Mouse (Mus musculus) stomach, embryonic 16.5 days (tissue): Measurements from ENCODE around the gene Itga2b. TPM values are rescaled to one million over a fixed set of nuclear protein-coding genes. Genes with fewer than 3 reads are reported as not detected.

Experiments
- ATAC-seq: fragments of 200-750 bp; cut with Nextera tagmentation; 2 replicates; pipeline ENCODE4 v1.8.0; 2017; ENCODE audit warnings: moderate number of reproducible peaks, moderate TSS enrichment; ENCODE audit not compliant: insufficient read depth, low FRiP score
- H3K27ac ChIP-seq: fragments of 300-500 bp; sonication (generic); 2 replicates; pipeline ENCODE4 v1.5.1; 2014; ENCODE audit warnings: low read length
- H3K27me3 ChIP-seq: fragments of 300-500 bp; sonication (generic); 2 replicates; pipeline ENCODE4 v1.6.1; 2014; ENCODE audit warnings: low read length, control low read depth, mixed read lengths; ENCODE audit not compliant: control insufficient read depth, insufficient read depth
- H3K36me3 ChIP-seq: fragments of 300-500 bp; sonication (generic); 2 replicates; pipeline ENCODE4 v1.6.1; 2014; ENCODE audit warnings: low read length; ENCODE audit not compliant: control insufficient read depth, insufficient read depth
- H3K4me1 ChIP-seq: fragments of 300-500 bp; sonication (generic); 2 replicates; pipeline ENCODE4 v1.6.1; 2014; ENCODE audit warnings: low read length, control low read depth, mixed read lengths; ENCODE audit not compliant: control insufficient read depth, insufficient read depth
- H3K4me2 ChIP-seq: fragments of 300-500 bp; sonication (generic); 2 replicates; pipeline ENCODE4 v1.6.1; 2014; ENCODE audit warnings: low read depth, low read length, mixed read lengths
- H3K4me3 ChIP-seq: fragments of 300-500 bp; sonication (generic); replicated peaks from 2 replicates; pipeline ENCODE4 v1.5.1; 2014; ENCODE audit warnings: mild to moderate bottlenecking, low read length
- H3K9ac ChIP-seq: fragments of 300-500 bp; sonication (generic); 2 replicates; pipeline ENCODE4 v1.6.1; 2014; ENCODE audit warnings: low read length
- H3K9me3 ChIP-seq: fragments of 300-500 bp; sonication (generic); replicated peaks from 2 replicates; pipeline ENCODE4 v1.6.1; 2016; ENCODE audit warnings: low read length, control low read depth; ENCODE audit not compliant: control insufficient read depth
- WGBS: fragments of 180-500 bp; shearing (Covaris S2); extraction: QIAGEN DNeasy Blood & Tissue Kit; methylation state at CpG from one replicate; pipeline ENCODE4 v1.1.7; 2014; 5-methylcytosine and 5-hydroxymethylcytosine counted together
- polyA plus RNA-seq: library from polyadenylated mRNA; unstranded; fragments of >200 nt; fragmentation: Nextera tagmentation; extraction: Ambion mirVana; gene quantifications from 2 replicates; pipeline ENCODE4 v1.2.1, GENCODE M21; 2015

Itga2b gene
- polyA plus RNA-seq, 1 experiment from 2014 or later, result 8.6 TPM

DNA sequence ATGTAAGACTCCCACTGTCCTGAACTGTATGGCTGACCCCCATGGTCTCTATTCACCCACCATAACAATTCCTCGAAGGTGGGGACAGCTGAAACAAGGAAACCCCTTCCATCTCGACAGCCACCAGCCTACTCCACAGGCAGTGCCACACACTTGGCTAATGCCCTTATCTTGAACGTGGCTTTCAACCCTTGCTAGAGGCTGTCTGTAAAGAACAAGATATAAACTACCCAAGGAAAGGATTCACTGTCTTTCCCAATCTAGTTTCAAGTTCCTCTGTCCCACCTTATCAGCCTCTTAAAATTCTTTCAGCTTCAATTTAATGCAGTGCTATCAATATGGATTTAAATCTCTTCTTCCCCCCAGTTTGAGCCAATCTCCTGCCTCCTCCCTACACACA is 40.4 kb downstream of the Itga2b start:
- Histone ChIP-seq H3K27ac (no peak overlapping the region), H3K27me3 (no peaks in the 10 kb centered on the region), H3K9me3 (no peaks in the 10 kb centered on the region), H3K36me3 (no peaks in the 10 kb centered on the region), H3K4me3 (peak overlapping the region; percentile 73), H3K4me2 (peak overlapping the region; percentile 70), H3K9ac (peak overlapping the region; percentile 75), H3K4me1 (peaks cover 21% of the 10 kb centered on the region)
- no peak for ATAC-seq
- 34% methylated on average over 3 of the region's 3 CpGs for WGBS

DNA sequence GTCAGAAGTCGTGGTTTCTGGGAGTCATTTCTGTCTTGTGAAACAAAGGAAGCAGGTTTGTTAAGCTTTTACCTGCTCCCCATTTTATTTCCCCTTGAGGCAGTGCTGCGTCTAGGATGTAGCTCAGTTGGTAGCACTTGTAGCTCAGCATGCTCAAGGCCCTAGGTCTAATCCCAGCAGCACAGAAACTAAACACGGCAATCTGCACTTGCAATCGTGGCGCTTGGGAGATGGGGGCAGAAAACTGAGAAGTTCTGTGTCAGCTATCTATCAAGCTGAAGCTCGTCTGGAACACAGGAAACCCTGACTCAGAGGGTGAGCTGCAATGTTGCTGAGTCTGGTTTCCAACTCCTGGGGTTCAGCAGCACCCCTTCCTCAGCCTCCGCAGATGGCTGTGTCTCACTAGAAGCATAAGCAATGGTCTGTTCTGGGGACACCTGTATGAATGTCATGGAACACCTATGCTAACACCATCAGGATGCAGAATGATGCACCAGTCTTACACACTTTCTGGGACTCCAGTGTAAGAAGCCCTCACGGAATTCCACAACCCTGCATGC is 40.9 kb downstream of the Itga2b start:
- Histone ChIP-seq H3K27ac (no peak overlapping the region), H3K4me3 (no peak overlapping the region), H3K36me3 (no peaks in the 10 kb centered on the region), H3K4me2 (peak overlapping the region; percentile 70; the same call in 1 of the 2 replicates), H3K9me3 (no peaks in the 10 kb centered on the region), H3K4me1 (peaks cover 21% of the 10 kb centered on the region), H3K9ac (no peak overlapping the region), H3K27me3 (no peaks in the 10 kb centered on the region)
- 65% methylated on average over 8 of the region's 8 CpGs for WGBS
- ATAC-seq, result no peak

GRCm38 (mm10) chr11:102425555-102426316 is 44.2 kb downstream of the Itga2b start:
- Histone ChIP-seq H3K27me3 (no peaks in the 10 kb centered on the region), H3K4me3 (no peak overlapping the region), H3K9ac (no peak overlapping the region), H3K4me2 (no peak overlapping the region), H3K27ac (no peak overlapping the region), H3K36me3 (no peaks in the 10 kb centered on the region), H3K4me1 (peaks cover 6% of the 10 kb centered on the region), H3K9me3 (no peaks in the 10 kb centered on the region)
- 75% methylated on average over 8 of the region's 8 CpGs for WGBS
- ATAC-seq, result no peak

DNA sequence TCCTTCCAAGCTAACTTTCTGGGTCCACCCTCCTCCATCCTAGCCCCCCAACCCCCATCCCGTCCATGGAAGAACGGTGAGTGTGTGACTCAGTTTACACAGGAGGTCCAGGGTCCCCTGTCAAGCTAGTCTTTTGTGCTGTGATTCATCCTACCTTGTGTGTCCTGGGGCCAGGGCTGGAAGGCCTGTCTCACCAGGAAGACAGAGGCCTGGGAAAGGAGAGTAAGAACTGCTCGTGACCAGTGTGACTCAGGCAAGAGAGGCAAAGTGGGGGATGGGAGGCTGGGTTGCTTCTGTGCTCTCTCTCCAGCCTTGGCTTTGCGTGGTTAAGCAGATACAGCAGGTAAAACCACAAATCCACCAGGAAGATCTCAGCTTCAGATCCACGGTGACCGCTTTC is 45.3 kb downstream of the Itga2b start:
- no peak overlapping the region for H3K9ac ChIP-seq
- H3K4me1 ChIP-seq, result peaks cover 3% of the 10 kb centered on the region
- 70% methylated on average over 6 of the region's 6 CpGs for WGBS
- no peak overlapping the region for H3K4me2 ChIP-seq
- no peak overlapping the region for H3K4me3 ChIP-seq
- H3K27me3 ChIP-seq, result no peaks in the 10 kb centered on the region
- H3K27ac ChIP-seq, result no peak overlapping the region
- H3K9me3 ChIP-seq, result no peaks in the 10 kb centered on the region
- ATAC-seq, result no peak
- no peaks in the 10 kb centered on the region for H3K36me3 ChIP-seq

GRCm38 (mm10) chr11:102421559-102421958 is 48.4 kb downstream of the Itga2b start:
- no peak for ATAC-seq
- Histone ChIP-seq H3K9ac (no peak overlapping the region), H3K9me3 (no peaks in the 10 kb centered on the region), H3K4me2 (no peak overlapping the region), H3K36me3 (no peaks in the 10 kb centered on the region), H3K27me3 (no peaks in the 10 kb centered on the region), H3K4me3 (no peak overlapping the region), H3K27ac (no peak overlapping the region), H3K4me1 (no peaks in the 10 kb centered on the region)
- 46% methylated on average over 8 of the region's 8 CpGs for WGBS

GRCm38 (mm10) chr11:102418887-102419286 is 51.0 kb downstream of the Itga2b start:
- no peak for ATAC-seq
- H3K9ac ChIP-seq, result no peak overlapping the region
- H3K4me2 ChIP-seq, result no peak overlapping the region
- H3K27ac ChIP-seq, result no peak overlapping the region
- H3K4me3 ChIP-seq, result no peak overlapping the region
- H3K4me1 ChIP-seq, result no peaks in the 10 kb centered on the region
- H3K36me3 ChIP-seq, result no peaks in the 10 kb centered on the region
- H3K27me3 ChIP-seq, result no peaks in the 10 kb centered on the region
- H3K9me3 ChIP-seq, result no peaks in the 10 kb centered on the region

DNA sequence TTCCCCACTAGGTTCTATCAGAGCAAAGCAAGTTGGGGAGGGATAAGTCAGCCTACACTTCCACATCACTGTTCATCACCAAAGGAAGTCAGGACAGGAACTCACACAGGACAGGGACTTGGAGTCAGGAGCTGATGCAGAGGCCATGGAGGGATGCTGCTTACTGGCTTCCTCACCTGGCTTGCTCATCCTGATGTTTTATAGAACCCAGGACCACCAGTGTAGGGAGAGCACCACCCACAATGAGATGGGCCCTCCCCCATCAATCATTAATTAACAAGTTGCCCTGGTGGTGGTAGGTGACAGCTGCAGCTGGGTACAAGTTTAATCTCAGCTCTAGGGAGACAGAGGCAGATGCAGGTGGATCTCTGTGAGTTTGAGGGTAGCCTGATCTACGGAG is 52.8 kb downstream of the Itga2b start:
- Histone ChIP-seq H3K4me3 (no peak overlapping the region), H3K9me3 (no peaks in the 10 kb centered on the region), H3K4me2 (no peak overlapping the region), H3K4me1 (no peaks in the 10 kb centered on the region), H3K36me3 (no peaks in the 10 kb centered on the region), H3K27ac (no peak overlapping the region), H3K9ac (no peak overlapping the region), H3K27me3 (no peaks in the 10 kb centered on the region)
- no peak for ATAC-seq
- WGBS, result 72% methylated on average over 1 of the region's 1 CpGs

- Histone ChIP-seq H3K4me2 (no peak overlapping the region), H3K4me1 (peaks cover 3% of the 10 kb centered on the region; the same call in 1 of the 2 replicates), H3K9me3 (no peaks in the 10 kb centered on the region), H3K27me3 (no peaks in the 10 kb centered on the region), H3K36me3 (no peaks in the 10 kb centered on the region), H3K4me3 (no peak overlapping the region), H3K9ac (no peak overlapping the region), H3K27ac (no peak overlapping the region)
- no peak for ATAC-seq
- 62% methylated on average over 10 of the region's 10 CpGs for whole genome bisulfite sequencing
These were observed 54.7 kb downstream of the Itga2b start for GRCm38 (mm10) chr11:102415034-102415802.

GRCm38 (mm10) chr11:102413059-102413458 is 56.9 kb downstream of the Itga2b start:
- no peak overlapping the region for H3K4me2 ChIP-seq
- H3K9ac ChIP-seq, result no peak overlapping the region
- H3K4me3 ChIP-seq, result no peak overlapping the region
- no peaks in the 10 kb centered on the region for H3K36me3 ChIP-seq
- no peaks in the 10 kb centered on the region for H3K9me3 ChIP-seq
- H3K4me1 ChIP-seq, result peaks cover 8% of the 10 kb centered on the region; the same call in 1 of the 2 replicates
- WGBS, result 76% methylated on average over 8 of the region's 8 CpGs
- no peaks in the 10 kb centered on the region for H3K27me3 ChIP-seq
- ATAC-seq, result no peak
- no peak overlapping the region for H3K27ac ChIP-seq
